Mouse (Mus musculus): ENCODE measurements around the gene Slc5a11.
A peak's percentile ranks its signal among the peaks of the same experiment; 100 is the strongest.

The Slc5a11 gene

DNA sequence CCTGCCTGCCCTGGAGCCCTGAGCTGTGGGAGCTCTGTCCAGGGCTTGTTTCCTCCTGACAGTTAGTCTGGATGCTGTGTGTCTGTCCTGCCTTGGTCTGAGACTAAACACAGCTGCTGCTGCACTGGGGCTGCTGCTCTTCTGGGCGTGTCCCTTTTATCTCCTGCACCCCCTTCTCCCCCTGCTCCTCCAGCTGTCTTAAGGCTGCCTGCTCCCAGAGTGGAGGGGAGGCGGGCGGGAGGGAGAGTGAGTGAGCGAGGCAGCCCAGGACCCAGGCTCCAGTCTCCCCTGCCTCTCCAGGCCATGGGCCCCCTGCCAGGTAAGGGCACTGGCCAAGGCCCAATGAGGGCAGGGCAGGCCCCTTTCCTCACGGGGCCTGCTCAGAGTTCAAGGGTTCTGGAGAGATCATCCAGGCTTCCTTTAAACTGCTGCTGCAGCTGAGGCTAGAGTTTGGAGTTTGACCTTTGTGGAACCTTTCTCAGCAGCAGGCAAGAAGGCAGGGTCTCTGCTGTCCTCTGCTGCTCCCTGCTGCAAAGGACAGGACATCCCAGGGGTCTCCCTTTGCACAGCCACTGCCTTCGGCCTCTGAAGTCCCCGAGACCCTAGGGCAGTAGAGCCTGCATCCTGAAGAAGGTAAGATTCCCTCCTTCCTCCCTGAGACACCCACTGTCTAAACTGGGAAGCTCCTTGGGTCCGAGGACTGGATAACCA, at the start of gene Slc5a11:
Gene Slc5a11 (plus strand): TSS at position 416 of the 711 bp plus-strand sequence.
- DNase-seq (ENCODE audit: low read depth, low spot score): no peak

DNA sequence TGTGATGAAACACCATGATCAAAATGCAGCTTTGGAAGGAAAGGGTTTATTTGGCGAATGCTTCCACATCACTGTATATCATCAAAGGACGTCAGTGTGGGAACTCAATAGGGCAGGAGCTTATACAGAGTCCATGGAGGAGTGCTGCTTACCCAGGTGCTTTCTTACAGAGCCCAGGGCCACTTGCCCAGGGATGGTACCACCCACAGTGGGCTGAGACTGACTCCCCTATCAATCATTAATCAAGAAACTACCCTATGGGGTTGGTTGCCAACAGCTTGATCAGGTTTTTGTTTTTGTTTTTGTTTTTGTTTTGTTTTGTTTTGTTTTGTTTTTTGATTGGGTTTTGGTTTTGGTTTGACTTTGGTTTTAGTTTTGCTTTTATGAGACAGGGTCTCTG, 47.1 kb upstream of the Slc5a11 start:
- DNase-seq (ENCODE audit: low read depth, low spot score): no peak

DNA sequence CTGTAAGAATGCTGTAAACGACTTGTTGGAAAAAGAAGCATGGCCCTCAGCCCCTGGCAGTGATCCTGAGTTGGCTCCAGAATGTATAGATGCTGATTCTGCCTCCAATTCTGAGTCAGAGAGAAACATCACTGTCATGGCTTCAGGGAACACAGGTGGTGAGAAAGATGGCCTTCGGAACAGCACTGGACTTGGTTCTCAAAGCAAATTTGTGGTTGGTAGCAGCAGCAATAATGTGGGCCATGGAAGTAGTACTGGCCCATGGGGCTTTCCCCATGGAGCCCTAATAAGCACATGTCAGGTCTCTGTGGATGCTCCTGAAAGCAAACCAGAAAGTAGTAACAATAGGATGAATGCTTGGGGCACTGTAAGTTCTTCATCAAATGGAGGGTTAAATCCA, 45.0 kb upstream of the Slc5a11 start:
- DNase-seq (ENCODE audit: low read depth, low spot score): no peak

DNA sequence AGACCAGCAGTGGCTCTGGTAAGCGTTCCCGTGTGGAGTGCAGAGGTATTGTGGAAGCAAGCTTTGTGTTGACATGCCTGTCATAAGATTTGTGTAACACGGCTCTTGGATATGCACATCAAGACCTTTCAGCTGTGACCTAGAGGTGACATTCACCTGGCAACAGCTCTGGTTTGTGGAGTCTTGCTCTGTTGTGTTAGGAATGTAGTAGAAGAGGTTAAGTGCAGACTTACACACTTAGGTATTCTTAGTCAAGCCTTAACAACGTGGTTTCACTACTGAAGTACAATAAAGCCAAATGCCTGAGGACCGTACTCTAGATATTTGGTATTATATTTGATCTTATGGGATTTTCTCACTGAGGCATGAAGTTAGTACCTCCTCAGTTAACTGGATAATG, 42.5 kb upstream of the Slc5a11 start:
- no peak for DNase-seq (ENCODE audit: low read depth, low spot score)

DNA sequence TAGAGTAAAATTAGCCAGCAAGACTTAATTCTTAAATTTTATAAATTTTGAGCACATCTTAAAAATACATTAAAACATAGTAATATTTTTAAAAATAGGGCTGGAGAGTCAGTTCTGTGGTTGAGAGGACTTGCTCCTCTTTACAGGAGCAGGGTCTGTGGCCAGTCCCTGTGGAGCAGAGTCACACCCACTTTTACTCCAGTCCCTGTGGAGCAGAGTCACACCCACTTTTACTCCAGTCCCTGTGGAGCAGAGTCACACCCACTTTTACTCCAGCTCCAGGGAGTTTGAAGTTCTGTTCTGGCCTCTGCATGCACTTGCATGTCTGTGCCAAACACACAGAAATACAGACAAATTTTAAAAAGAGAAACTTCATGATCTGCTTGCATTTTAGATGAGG, 37.4 kb upstream of the Slc5a11 start:
- DNase-seq (ENCODE audit: low read depth, low spot score): no peak

DNA sequence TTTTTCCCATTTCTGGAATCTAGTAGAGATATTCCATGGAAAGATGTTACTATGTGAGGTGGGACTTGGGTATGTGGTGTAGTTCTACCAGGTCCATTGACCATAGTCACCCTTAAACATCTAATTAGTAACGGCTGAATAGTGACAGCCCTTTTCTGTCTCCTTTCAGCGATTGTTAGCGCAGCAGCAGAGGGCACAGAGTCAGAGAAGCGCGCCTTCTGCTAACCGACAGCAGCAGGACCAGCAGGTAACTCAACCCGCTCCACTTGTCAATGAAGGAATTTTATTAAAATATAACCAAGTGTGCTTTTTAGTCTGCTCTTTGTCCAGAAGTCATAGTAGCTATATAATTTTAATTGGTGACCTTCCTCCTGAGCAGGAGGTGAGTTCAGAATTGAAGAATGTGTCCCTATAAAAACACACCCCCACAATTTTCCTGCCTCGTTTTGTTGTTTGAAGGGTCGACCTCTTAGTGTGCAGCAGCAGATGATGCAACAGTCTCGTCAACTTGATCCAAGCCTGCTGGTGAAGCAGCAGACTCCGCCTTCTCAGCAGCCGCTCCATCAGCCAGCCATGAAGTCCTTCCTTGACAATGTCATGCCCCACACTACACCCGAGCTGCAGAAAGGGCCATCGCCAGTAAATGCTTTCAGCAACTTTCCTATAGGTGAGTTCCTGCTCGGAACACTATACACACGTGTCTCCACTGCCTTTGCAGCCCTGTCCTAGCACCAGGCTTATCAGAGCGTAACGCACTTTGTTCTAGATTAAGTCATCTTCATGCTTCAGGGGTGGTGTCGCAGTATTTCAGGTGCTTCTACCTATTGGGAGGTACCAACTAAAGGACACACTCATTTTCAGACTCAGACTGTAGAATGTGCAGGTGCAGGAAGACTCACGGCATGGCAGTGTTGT, 32.5 kb upstream of the Slc5a11 start:
- no peak for DNase-seq (ENCODE audit: low read depth, low spot score)

DNA sequence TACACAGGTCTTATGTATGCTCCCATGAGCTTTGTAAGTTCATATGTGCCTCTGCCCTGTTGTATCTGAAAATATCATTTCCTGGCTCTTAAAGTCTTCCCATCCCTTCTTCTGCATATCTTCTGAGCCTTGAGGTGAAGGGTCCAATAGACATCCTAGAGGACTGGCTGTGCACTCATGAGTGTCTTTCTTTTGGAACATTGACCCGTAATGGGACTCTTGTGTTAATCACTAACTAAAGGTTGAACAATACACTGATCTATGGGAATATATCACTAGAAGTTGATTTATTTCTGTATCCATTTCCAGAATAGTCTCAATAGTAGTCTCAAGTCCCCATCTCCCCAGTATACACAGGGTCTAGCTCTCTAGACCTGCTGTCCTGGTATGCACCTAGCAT, 29.7 kb upstream of the Slc5a11 start:
- DNase-seq (ENCODE audit: low read depth, low spot score): no peak

DNA sequence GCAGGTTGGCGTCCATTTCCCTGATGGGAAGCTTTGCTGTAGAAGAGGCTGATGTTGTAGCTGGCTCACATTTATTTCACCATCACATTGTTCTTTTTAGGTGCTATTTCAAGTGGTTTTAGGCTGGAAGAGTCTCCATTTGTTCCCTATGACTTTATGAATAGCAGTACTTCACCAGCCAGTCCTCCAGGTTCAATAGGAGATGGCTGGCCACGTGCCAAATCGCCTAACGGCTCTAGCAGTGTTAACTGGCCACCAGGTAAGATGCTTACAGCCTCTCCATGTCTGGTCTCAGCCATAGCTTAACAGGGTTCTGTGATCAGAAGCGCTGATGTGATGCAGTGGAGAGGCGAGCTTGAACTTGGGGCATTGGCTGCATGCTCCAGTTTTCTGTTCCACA, 28.1 kb upstream of the Slc5a11 start:
- DNase-seq (ENCODE audit: low read depth, low spot score): no peak

DNA sequence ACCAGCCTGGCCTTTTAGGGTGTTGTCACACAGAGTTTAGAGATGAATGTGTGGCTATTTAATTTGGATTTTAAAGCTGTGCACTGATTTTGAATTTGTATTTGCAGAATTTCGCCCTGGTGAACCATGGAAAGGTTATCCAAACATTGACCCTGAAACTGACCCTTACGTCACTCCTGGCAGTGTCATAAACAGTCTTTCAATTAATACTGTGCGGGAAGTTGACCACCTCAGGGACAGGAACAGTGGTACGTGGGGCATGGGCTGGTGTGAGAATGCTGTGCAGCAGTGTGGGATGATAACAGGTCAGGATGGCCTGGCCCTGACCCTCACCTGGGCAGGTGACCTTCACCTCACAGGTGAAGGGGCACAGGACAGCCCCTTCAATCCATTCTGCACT, 27.3 kb upstream of the Slc5a11 start:
- DNase-seq (ENCODE audit: low read depth, low spot score): no peak

DNA sequence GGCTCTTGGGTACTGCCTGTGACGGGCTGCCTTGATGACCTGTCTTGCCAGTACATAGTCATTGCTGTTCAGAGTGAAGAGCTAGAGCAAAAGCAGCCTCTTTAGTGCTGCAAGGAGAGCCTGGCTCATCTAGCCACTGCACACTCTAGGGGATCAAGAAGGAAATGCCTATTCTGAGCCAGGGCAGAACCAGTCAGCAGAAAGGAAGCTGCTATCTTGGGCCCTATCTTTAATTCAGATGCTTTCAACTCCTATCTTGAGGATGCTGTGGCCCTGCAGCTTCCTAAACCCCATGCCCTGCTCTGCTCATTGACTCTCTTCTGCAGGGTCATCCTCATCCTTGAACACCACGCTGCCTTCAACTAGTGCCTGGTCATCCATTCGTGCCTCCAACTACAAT, 26.1 kb upstream of the Slc5a11 start:
- DNase-seq (ENCODE audit: low read depth, low spot score): no peak

DNA sequence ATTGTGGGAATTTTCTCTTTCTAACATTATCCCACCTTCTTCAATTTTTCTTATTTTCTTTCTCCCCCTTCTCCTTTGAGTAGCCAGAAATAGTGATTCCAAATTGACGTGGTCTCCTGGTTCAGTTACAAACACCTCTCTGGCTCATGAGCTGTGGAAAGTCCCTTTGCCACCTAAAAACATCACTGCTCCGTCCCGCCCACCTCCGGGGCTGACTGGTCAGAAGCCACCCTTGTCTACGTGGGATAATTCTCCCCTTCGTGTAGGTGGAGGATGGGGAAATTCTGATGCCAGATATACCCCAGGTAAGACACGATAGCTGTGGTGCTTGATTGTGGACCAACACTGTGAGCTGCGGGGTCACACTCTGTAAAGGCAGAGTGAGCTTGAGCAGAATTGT, 24.8 kb upstream of the Slc5a11 start:
- no peak for DNase-seq (ENCODE audit: low read depth, low spot score)

DNA sequence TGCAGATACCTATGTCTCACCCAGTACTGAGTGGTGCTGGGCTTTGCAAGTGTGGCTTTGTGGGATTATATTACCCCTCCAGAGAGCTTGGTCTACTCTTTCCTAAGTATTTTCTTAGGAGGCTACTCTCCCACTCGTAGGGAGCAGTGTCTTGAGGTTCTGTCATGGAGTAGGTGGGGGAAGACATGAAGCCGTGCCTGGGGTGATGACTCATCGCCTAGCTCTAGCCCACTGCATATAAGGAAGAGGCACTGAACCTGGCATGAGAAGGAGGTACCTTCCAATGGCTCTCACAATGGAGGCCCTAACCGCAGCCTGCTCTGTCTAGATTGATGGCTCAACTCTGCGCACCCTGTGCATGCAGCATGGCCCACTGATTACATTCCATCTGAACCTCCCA, 22.8 kb upstream of the Slc5a11 start:
- DNase-seq (ENCODE audit: low read depth, low spot score): no peak

DNA sequence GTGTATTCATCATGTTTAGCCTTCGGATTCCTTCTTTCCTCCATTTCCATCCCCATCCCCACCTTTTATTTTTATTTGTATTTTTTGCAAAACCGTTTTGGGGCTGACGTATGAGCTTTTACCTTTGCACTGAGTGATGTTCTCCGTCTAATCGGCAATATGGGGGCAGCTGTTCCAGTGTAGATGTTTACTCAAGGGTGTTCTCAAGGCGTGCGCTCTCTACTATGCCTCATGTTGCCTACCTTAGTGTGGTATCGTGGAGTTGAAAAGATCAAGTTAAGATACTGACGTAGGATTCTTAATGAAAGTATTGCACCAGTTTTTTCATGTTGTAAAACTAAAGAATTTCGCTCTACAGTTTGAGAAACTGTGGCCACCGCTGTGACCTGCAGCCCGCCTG, 21.4 kb upstream of the Slc5a11 start:
- DNase-seq (ENCODE audit: low read depth, low spot score): no peak

DNA sequence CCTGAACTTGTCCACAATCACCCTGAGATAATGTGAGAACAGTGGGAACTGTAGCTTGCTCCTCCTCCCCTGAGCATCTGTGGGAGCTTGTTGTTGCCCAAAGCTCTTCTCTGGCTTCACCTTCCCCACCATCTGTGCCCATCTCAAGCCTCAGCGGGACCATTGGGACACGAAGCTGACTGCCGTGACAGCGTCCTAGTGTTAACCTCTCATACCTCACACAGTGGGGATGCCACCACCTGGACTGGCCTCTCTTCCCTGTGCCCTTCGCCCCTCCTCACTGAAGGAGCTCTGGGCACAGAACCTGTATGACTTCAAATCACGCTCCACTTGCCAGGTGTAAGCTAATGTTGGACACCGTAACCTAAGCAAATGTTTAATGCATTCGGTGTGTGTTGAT, 19.9 kb upstream of the Slc5a11 start:
- DNase-seq (ENCODE audit: low read depth, low spot score): no peak

DNA sequence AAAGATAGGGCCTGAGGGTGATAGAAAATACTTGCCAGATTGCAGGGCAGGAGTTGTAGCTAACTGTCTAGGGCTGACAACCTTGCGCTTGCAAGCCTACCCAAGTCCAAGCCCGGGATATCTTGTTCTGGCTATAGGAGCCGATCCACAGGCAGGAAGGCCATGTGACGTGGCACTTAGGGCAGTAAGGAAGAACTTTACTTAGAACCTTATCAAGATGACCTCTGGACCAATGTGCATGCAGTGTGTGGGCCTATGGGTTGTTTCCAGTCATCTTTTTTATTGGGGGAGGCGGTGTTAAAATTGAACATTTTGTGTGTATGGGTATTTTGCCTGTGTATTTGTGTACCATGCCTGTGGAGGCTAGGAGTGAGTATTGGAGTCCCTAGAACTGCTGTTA, 18.1 kb upstream of the Slc5a11 start:
- no peak for DNase-seq (ENCODE audit: low read depth, low spot score)

DNA sequence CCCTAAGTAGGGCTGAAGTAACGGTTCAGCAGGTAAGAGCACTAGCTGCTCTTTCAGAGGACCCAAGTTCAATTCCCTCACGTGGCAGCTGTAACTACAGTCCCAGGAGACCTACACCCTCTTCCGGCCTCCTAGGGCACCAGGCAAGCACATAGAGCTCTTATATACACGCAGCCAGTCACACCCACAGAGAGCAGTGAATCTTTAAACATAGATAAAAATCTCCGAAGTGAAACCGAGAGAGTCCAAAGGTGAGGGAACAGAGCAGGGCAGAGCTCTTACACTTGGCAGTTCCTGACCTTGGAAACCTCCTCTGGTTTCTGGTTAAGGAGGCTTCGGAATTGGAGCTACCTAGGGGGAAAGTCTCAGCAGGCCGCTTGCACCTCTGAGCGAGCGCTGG, 15.9 kb upstream of the Slc5a11 start:
- DNase-seq (ENCODE audit: low read depth, low spot score): no peak

DNA sequence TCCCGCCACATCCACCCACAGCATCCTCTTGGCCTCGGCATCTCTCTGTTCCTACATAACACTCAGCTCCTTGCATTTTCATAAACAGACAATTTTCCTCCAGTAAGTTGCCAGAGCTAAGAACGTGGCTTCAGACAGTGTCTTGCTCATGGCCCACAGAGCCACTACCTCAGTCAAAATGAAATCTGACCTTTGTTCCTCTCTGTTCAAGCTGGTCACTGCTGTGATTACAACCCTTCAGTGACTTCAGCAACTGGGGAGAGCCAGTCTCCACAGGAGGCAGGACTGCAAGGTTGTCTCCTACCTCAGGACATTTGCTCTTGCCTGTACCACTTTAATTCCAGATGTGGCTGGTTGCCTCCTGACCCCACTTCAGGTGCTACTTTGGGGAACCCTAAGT, 15.4 kb upstream of the Slc5a11 start:
- DNase-seq (ENCODE audit: low read depth, low spot score): no peak

DNA sequence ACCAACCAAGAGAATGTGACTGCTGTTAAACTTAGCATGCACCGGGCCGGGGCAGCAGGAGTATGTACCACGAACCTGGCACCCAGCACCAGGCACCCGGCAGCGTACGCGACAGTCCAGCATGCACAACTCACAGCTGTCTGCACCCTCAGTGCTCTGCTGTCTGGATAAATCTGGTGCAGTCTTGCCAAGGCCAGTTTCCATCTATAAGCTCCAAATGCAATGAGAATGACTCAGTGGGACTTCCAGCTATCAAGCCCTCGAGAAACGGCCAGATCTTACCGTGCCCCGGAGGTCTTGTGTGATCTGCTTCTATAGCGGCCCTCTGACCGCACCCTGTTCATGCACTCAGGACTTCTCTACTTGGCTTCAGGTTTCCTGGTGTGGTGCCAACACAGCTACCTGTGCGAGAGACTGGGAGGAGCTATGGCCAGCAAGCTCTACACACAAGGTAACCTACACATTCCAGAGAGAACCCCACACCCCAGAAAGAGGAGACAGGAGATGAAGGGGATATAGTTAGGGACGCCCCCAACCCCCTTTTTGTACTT, 14.8 kb upstream of the Slc5a11 start:
- DNase-seq (ENCODE audit: low read depth, low spot score): no peak

DNA sequence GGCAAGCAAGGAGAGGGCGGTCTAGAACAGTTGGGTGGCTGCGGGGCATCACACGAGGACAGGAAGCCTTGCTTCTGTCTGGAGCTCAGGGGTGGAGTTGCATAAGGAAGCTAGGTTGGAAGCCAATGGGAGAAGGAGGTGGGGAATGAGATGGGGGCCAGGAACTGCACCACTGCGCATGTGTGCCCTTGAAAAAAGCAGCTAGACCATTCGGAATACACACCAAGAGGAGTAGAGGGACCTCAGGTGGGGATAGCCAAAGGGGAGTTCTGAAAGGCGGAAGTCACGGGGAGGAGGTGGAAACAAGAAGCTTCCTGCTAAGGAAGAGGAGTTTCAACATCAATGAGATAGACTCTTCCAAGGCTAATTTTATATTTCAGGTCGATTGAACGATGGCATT, 13.9 kb upstream of the Slc5a11 start:
- DNase-seq (ENCODE audit: low read depth, low spot score): no peak

DNA sequence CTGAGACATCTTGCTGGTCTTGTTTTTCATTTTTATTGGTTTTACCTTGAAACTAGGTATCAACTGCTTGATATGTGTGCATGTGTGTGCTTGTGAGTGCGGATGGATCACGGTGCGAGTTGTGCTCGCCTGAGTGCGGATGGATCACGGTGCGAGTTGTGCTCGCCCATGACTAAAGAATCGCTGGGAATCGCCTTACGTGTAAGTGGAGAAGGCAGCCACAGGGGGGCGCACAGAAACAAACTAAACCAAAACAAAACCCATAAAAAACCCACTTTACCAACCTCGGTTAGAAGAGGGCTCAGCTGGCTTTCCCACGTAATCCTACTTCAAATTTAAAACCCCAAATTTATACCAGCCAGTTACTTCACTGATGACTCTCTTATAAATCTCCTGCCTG, 9.3 kb upstream of the Slc5a11 start:
- peak; percentile 59 for DNase-seq (ENCODE audit: low read depth, low spot score)

DNA sequence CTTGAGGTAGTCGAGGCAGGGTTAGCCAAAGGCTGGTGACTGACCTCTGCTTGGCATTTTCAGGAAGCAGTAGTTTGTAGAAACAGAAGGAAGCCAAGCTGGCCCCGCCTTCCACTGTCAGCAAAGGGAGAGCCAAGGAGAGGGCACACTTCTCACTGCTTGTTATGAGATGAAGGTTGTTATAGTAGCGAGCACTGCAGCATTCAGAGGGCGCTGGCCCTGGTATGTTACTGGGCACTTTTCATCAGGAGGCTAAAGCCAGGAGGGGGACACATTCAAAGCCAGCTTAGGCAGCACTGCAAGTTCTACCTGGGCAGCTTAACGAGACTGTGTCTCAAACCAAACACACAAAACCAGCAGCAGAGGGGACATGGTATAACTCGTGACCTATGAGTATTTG, 7.0 kb upstream of the Slc5a11 start:
- DNase-seq (ENCODE audit: low read depth, low spot score): no peak

DNA sequence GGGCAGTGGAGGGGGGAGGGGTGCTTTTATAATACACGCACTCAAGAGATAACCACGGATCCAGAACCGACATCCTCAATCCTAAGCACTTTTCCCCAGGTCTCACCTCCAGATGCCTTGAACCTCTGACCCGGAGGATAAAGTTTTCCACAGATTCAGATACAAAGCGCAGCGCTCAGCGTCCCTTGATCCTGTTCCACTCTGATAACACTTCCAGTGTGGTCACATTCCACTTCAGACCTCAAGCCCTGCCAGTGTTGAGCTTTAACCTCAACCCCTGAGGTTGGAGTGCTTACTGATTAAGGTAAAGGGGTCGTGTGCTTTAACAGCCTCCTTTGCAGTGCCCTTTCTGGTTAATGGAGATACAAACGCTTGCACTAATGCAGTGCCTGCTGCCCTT, 4.7 kb upstream of the Slc5a11 start:
- DNase-seq (ENCODE audit: low read depth, low spot score): no peak

DNA sequence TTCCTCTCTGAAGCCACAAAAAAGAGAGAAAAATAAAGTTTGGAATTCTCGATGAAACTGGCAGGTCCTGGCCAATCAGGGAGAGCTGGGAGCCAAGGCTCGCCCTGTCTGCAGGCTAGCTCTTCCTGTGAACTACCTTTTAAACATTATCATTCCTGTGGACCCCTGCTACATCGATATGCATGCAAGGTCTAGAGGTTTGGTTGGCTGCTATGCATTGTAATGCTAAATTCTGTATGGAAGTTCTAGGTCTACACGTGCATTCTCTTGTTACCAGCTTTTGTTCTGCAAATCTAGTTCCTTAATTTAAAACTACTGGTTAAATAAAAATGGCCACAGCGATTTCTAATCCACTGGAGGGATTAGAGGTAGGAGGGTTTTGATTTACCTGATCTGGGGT, 3.1 kb upstream of the Slc5a11 start:
- no peak for DNase-seq (ENCODE audit: low read depth, low spot score)
